Mouse (Mus musculus) lung, postnatal 10 days (tissue): ENCODE results near the gene Snx21.

Experiments used
- DNase-seq: peaks from one replicate; pipeline ENCODE4 v3.0.0; 2021

The Snx21 gene

DNA sequence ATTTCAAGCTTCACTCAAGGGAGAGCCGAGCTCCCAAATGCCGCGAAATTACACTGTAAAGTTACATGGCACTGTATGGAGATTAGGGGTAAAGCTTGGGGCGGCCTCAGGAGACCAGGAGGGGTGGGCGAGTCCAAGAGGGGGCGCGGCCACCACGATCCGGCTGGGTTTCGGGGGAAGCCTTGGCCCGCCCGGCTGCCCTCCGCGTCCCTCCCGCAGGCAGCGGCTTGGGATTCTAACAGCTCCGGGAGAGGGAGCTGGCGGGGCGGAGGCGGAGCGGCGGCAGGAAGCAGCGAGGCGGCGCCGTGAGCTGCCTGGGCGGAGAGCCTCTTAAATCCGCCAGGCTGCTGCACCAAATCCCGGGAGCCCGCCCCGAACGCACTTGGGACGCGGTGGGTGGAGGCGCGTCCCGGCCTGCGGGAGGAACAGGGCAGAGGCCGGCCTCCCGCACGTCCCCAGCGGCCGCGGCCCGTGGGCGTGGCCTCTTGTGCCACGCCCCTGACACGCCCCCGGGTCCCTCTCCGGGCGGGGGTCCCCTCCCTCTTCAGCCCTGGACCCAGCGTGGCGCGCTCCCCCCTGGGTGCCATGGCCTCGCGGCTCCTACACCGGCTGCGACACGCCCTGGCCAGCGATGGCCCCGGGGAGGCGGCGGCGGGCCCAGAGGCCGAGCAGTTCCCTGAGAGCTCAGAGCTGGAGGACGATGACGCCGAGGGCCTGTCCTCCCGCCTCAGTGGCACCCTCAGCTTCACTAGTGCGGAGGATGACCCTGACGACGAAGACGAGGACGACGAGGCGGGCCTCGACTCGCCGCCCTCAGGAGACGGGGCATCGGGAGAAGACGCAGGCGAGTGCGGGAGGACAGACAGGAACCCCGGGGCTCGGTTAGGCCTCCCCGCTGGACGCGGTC, at the start of gene Snx21:
TSS of gene Snx21 (plus strand) at position 343 of the 907 bp plus-strand sequence.
- DNase-seq, result peak; percentile 92

DNA sequence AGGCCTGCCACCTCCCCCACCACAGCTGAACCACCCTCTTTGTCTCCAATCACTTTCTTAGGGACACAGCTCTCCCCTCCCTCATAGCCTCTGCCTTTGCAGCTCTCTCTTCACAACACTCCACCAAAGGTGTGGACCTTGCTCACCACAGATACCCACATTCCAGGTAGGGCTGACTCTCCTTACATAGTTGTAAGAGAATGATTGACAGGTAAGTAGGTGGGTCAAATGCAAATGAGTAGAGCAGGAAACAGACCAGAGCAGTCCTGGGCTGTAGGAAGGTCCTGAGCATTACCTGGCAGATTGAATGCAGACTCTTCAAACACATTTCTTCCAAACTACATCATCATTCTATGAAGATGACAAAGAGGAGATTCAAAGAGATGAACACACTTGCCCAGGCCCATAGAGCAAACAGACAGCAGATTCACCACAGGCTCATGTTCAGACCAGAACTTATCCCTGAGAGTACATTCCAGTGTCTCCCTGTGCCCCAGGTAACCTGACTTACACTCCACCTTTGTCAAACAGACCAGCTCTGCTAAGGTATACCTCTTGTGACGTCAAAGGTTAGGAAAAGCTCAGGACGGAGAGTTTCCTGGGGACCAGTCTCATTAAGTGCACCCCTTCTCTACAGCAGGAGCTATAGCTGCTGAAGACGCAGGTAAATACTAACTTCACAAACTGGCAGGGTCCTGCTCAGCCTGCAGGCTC, 48.1 kb upstream of the Snx21 start:
- peak; percentile 11 for DNase-seq

DNA sequence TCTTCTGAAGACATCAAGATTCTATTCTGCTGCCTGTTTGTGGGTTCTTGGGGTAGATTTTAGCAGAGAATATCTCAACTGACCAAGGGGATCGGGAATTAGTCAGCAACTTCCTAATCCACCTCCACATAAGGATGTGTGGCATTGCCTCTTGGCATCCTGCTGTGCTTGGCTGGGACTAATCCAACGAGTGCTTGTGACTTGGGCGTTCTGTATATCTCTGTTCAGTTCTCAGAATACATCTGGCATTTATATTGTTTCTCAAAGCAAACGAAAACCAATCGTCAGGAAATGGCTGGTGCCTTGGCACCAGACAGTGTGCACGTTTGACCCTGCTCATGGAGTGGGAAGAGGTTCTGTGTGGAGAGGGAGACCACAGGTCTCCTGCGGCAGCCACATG, 45.7 kb upstream of the Snx21 start:
- no peak for DNase-seq

DNA sequence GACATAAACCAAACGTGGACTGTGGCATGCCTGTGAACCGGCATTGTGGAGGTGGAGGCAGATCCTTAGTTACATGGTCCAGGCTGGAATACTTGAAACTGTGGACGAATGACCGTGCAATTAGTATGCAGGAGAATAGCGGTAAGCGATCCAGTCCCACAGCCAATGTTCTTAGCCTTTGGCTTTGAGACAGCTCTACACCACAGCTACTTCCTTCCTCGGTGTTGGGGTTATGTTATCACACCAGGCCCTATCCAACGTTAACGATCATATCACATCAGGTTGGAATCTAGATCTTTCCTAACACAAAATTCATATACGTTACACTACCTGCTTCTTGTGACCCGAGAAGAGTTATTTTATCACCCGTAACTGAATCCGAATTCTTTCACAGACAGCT, 40.6 kb upstream of the Snx21 start:
- DNase-seq, result no peak

DNA sequence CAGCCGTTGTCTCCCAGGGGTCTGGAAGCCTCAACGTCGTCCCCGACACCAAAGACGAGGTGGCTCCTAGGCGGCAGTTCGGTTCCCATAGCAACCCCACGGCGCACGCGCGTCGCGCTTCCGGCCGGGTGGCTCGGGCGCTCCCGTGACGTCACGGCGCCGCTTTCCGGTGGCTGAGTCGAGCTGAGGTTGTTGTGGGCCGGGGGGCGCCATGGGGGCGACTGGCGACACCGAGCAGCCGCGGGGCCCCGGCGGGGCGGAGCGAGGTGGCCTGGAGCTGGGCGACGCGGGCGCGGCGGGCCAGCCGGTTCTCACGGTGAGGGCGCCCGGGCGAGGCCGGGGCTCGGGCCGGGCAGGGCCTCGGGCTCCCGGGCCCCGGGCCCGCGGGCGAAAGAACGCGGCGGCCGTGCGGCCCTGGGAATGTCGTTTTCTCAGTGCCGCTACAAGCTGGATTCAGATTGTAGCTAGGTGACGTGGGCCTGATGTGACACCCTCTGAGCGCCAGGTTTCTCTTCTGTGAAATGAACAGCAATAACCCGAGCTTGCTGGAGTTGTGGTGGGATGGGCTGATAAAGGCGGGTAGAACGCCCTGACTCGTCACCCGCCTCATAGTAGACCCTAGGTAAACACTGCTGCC, 39.7 kb upstream of the Snx21 start, which contains the start of the genes Wfdc3 and Dnttip1:
TSS of gene Wfdc3 (minus strand) at position 89 of the 637 bp plus-strand sequence.
TSS of gene Dnttip1 (plus strand) at position 141 of the 637 bp plus-strand sequence.
- DNase-seq, result peak; percentile 95

DNA sequence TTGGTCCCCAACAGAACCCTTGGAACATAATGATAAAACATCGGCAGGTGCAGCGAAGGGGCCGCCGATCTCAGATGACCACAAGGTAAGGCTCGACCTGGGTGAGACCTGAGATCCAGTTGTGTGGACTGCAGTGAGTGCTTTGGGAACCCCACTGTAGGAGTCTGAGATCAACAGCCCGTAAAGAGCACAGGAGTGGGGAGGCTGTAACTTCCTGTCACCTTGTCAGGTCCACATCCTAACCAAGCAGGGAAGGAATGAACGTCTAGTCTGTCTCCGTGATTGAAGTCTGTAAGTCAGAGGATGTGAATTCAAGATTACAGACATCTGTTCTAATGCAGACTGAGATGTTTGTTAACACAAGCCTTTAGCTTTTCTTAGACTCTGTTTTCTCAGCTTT, 38.9 kb upstream of the Snx21 start:
- no peak for DNase-seq

DNA sequence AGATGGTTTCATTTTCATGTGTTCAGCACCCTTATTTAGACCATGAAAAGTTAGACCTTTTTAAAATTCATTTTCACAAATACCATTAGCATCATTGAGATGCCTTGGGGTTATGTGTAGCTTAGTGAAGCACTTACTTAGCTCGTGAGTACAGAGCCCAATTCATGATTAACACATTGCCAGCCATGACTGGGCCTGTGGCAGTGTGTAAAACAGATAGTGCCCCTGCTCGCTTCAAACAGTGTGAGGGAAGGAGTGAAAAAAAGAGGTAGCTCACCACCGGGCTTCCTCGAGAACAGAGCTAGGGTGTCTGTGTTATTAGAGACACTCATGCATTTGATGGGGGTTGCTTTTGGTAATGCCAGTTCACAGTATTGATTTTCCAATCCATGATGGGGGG, 37.4 kb upstream of the Snx21 start:
- DNase-seq, result no peak

DNA sequence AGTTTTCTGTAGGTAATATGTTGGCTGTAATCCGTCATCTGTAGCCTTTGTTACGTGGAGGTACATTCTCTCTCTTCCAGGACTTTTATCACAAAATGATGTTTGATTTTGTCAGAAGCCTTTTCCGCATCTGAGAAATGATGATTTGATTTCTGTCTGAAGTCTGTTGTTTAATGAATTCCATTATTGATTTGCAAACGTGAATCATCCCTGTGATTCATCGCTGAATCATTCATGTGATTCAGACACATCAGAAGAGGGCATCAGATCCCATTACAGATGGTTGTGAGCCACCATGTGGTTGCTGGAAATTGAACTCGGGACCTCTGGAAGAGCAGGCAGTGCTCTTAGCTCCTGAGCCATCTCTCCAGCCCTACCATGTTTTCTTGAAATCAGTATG, 36.6 kb upstream of the Snx21 start:
- DNase-seq, result no peak

DNA sequence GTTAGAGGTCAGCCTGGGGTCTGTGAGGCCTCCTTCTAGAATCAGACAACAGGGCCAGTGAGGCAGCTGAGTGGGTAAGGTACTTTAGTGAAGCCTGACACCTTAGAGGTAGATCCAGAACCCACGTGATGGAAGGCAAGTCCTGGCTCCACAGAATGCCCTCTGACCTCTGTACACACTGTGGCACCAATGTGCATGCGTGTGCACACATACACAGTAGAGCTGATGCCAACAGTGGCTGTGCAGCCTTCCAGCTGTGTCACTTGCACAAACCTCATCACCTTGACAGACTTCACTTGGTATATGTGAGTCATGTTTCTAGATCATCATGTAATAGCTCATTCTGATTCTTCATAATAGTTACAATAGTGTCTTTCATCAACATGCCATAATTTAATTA, 33.2 kb upstream of the Snx21 start:
- DNase-seq, result no peak

DNA sequence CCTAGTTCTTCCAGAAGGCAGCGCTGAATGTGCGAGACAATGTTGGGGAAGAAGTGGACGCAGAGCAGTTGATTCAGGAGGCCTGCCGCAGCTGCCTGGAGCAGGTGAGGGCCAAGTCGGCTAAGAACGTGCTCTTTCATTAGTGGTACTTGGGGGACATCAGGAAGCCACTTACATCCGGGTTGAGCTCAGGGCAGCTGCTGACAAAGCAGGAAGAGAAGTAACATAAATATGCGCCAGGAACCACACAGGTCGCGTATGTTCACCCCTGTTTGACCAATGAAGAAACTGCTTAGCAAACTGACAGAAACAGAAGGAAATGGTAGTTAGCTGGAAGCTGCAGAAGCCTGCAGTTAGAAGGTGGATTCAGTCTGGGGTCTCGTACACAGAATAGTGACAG, 31.5 kb upstream of the Snx21 start:
- no peak for DNase-seq

DNA sequence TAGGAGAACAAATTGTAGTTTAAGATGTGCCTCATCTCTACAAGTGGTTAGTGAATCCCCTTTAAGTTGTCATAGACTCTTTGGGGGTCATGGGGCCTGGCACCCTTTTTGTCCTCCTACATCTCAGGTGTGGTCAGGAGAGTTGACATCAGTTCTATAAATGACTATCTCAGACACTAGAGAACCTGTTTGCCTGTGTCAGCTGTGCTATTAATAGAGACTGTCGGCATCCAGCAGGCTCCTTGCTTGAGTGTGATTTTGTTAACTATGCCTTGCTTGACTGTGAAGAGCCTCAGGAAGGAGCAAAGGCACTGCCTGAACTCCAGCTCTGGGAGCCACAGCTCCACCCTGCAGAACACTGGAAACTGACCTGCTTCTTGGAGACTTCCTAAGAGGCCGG, 30.8 kb upstream of the Snx21 start:
- no peak for DNase-seq

DNA sequence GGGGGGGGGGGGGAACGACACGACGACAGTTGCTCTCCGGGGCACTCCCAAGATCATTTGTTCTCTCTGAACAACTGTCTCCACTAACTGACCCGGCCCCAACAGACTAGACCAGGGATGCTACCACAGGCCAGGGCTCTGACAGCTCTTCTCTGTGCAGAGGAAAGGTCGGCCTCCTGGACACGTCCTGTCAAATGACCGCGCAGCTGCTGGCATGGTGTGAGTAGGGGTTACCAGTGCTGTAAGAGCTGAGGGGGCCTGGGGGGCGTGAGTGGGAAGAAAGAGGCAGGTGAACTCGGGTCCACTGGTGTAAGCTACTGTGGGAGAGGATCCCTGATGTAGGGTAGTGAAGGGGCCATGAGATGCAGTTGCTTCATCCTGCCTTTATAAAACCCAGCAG, 27.8 kb upstream of the Snx21 start:
- DNase-seq, result no peak

DNA sequence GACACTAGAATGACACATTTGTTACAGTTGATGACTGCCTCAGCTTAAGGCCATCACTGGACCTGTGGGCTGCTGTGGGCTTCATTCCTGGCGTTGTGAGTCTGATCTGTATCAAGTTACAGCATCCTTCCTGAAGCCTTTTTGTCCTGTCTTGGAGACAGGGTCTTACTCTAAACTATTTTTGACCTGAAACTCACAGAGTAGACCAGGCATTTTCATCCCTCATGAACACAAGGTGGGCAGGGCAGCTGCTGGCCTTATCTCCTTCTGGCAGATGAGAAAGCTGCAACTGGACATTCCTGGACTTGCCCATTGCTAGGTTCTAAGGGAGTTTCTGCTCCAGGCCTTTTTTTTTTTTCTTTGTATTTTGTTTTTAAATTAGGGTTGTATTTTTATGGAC, 26.9 kb upstream of the Snx21 start:
- no peak for DNase-seq

DNA sequence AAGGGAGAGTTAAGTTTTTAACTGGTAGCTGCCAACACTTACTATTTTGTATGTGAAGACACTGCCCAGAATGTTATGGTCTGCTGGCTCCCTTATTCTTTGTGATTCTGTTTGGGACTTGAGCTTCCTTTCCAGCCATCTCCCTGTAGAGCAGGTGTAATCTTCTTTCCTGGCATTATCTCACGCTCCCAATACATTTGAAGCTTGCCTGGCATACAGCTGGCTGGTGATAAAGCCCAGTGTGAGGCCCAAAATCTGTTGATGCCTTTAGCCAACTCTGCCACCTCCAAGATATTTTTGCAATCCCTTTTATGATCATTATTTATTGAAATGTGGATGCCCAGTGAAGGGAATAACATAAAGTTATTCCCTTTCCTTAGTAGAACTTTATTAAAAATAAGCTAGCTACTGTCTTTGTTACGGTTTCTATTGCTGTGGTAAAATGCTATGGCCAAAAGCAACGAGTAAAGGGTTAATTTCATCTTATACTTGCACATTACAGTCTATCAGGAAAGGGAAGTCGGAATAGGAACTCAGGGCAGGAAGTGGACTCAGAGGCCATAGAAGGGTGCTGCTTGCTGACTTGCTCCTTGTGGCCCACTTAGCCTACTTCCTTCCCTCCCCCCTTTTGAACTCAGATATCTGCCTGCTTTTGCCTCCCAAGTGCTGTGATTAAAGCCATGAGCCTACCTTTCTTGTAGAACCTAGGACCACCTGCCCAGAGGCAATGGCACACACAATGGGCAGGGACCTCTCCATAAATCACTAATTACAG, 25.4 kb upstream of the Snx21 start:
- no peak for DNase-seq

DNA sequence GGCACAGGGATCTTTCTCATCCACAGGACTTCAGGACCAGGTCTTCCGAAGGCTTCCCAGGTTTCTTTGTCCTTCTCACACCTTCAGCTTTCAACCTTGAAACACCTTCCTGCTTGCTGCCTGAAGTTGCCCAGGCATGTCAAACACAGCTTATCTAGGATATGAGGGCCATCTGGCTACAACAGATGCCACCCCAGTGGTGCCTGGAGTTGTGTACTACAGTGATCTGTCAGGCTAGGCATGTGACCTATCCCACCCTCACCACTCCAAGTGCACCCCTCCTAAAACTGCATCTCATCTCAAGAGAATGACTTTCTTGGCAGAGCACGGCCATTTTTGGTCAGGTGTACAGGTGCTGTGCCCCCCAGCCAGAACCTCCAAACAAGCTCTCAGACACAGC, 24.1 kb upstream of the Snx21 start:
- no peak for DNase-seq

DNA sequence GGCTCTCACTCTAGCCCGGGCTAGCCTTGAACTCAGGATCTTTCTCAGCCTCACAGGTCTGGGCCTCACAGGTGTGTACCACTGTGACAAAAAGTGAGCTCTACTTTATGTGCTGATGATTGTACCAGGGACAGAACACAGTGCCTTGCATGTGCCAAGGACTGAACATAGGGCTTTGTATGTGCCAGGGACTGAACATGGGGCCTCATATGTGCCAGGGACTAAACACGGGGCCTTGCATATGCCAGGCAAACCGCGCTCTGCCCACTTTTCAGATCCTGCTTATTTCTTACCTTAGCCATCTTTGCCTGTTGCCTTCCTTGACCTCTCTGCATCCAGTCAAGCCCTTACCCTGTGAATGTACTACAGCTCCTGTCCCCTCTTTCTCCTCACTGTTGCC, 23.7 kb upstream of the Snx21 start:
- DNase-seq, result no peak

DNA sequence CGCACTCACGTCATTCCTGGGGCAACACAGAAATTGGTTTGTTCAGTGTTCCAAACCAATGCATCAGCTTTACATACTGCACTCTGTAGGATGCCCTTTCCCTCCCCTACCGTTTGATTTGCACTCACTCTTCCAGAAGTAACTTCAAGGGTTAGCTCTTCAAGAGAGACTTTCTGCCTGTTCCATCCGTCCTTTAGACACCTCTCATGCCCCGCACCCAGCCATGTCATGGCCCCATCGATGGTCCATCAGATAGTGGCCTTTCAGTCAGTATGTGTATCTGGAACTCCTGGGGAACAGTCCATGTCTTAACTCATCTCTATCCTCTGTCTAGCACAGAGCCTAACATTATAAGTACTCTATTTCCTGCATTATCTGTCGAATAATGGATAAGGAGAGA, 23.0 kb upstream of the Snx21 start:
- no peak for DNase-seq

DNA sequence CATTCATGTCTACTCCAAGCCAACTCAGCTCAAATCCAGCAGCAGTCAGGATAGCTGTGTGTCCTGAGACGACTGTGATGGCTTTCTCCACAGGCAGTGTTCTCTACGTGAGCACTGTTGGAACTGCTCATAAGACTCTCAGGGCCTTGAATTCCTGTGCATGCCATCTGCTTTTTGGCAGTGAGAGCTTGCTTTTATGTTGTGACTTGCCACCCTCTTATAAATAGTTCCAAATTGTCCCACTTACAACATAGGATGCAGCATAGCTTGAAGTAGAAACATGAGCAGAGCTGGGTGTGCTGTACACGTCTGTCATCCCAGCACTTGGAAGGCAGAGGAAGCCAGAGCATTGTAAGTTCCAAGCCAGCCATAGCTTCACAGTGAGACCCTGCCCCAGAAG, 19.8 kb upstream of the Snx21 start:
- DNase-seq, result no peak

DNA sequence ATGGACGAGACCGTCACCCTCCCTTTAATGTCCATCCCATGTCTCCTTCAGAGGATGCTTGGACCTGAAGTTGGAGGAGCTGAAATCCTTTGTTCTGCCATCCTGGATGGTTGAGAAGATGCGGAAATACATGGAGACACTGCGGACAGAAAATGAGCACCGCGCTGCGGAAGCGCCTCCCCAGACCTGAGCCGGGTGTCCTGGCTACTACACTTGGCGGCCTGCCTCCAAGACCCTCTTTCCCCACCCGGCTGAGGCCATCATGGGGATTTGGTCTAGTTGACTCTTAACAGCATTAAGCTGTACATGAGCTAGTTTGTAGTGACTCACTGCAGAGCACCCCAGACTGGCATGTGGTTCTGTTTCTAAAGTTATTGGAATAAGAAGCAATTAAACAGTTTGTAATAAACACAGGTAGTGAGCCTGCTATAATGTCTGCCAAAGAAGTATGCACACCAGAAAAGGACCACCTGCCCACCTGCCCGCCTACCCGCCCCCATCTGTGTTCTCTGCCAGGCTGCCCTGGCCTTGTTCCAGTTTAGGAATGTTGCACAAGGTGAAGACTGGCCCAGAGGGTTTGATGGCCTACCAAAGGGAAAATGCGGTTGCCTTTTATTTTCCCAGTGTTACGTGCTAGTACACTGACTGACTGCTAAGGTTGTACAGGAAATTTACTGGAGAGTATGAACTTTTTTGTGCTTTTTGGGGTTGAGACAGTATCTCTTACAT, 17.6 kb upstream of the Snx21 start:
- DNase-seq, result no peak

DNA sequence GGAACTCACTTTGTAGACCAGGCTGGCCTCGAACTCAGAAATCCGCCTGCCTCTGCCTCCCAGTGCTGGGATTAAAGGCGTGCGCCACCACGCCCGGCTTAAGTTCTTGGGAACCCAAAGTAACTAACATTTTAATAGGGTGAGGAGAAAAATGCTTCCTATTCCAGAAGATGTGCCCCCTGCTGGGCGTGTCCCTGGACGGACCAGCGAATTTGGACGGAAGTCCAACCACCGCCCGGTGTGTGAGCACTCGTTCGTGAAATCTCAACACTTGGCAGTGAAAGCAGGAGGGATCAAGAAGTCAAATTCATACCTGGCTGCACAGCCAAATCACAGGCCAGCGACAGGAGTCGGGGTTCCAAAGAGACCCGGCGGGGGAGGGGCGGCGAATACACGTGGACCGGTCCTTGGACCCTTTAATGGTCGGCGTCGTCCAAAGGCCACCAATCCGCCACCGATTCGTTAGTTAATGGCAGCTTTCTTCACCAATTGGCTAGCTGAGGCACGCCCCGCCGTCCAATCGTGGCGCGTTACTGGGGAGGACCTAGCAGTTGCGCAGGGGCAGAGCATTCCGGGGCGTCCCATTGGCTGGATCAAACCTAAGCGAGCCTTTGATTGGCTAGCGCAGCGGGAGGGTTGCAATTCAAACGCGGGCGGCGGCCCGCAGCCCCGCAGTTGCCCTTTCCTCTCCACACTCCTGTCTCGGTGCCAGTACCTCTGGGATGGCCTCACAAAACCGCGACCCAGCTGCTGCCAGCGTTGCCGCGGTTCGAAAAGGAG, 16.2 kb upstream of the Snx21 start, which contains the start of gene Ube2c:
TSS of gene Ube2c (plus strand) at position 641 of the 780 bp plus-strand sequence.
- peak; percentile 99 for DNase-seq

DNA sequence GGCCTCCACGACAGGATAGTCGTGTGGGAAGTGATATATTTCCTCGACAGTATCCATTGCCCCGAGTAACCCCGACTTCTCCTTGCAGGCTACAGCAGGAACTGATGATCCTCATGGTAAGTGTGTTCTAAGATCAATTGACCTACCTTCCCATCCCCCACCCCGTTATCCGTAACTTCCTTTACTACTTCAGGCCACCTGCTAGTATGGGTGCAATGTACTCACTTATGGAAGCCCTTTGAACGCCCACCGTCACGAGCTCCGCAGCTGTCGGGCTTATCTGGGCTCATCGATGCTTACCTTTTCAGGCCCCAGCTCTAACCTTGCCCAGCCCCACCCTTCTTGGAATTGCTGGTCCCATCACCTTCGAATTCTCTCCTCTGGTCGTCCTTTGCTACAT, 15.3 kb upstream of the Snx21 start:
- no peak for DNase-seq
